Mouse (Mus musculus) heart, adult 2 months (tissue): Measurements from ENCODE around the gene Gm47955. TPM values are rescaled to one million over a fixed set of nuclear protein-coding genes. Genes with fewer than 3 reads are reported as not detected.
"Not testable (repeated sequence)": the region's sequence is repeated elsewhere in the genome, so short reads cannot be mapped to it uniquely, and the experiment has no call there.

Source experiments
- DNase-seq, 2 experiments: peaks; one replicate each; pipeline ENCODE4 v3.0.0; 2021
- H3K27ac ChIP-seq: fragments of 200-600 bp; 2 replicates; pipeline ENCODE4 v1.8.1; 2022
- H3K27me3 ChIP-seq: fragments of 200-500 bp; 2 replicates; pipeline ENCODE4 v1.6.1; 2012; ENCODE audit warnings: mild to moderate bottlenecking, low read length, inconsistent platforms, mixed read lengths; ENCODE audit not compliant: control insufficient read depth, insufficient read depth
- H3K36me3 ChIP-seq: fragments of 200-500 bp; 2 replicates; pipeline ENCODE4 v1.6.1; 2012; ENCODE audit warnings: low read length, inconsistent platforms; ENCODE audit not compliant: control insufficient read depth, insufficient read depth
- H3K4me1 ChIP-seq: fragments of 200-500 bp; 2 replicates; pipeline ENCODE4 v1.6.1; 2011; ENCODE audit warnings: low read length; ENCODE audit not compliant: control insufficient read depth, insufficient read depth
- H3K4me3 ChIP-seq: fragments of 200-600 bp; 2 replicates; pipeline ENCODE4 v1.8.1; 2022
- H3K79me2 ChIP-seq: fragments of 200-500 bp; replicated peaks from 2 replicates; pipeline ENCODE4 v1.6.1; 2012; ENCODE audit warnings: mild to moderate bottlenecking, inconsistent platforms, low read length, moderate library complexity, mixed read lengths; ENCODE audit not compliant: control insufficient read depth, insufficient read depth
- H3K9ac ChIP-seq: fragments of 200-500 bp; 2 replicates; pipeline ENCODE4 v1.6.1; 2012; ENCODE audit warnings: low read depth, mild to moderate bottlenecking, control low read depth, inconsistent platforms, low read length, mixed read lengths
- CTCF ChIP-seq: fragments of 200-600 bp; IDR thresholded peaks from 2 replicates; pipeline ENCODE4 v1.8.1; 2022; ENCODE audit warnings: antibody characterized with exemption, mild to moderate bottlenecking, moderate library complexity
- EP300 ChIP-seq: fragments of 200-500 bp; IDR thresholded peaks from 2 replicates; pipeline ENCODE4 v1.6.1; 2011; ENCODE audit warnings: low read depth, low read length, control low read depth; ENCODE audit not compliant: insufficient read depth
- POLR2A ChIP-seq: fragments of 200-500 bp; IDR thresholded peaks from 2 replicates; pipeline ENCODE4 v1.6.1; 2011; ENCODE audit warnings: mild to moderate bottlenecking, low read depth, low read length, control low read depth; ENCODE audit not compliant: insufficient read depth
- WGBS: fragments of 180-500 bp; shearing (Covaris S2); methylation state at CpG from one replicate; pipeline ENCODE4 v1.1.7; 2018; 5-methylcytosine and 5-hydroxymethylcytosine counted together
- intact Hi-C: fragments of 180-260 bp; cut with DNase I; formaldehyde crosslinking; loops from one replicate; pipeline ENCODE4 v1.15.1; 2025
- polyA plus RNA-seq: library from polyadenylated mRNA; depleted of rRNA; stranded (reverse); fragments of >200 nt; gene quantifications from 2 replicates; pipeline ENCODE4 v1.2.3, GENCODE M21; 2012
- total RNA-seq, 2 experiments: library from RNA; stranded (reverse); gene quantifications; 2 replicates each; pipeline ENCODE4 v1.2.3; 2021

Gene Gm47955
- total and polyA plus RNA-seq, 3 experiments, result not detected

GRCm38 (mm10) chr1:82987530-82988198 lies 27.6 kb downstream of the Gm47955 start:
- Histone ChIP-seq H3K4me3 (no peak overlapping the region), H3K4me1 (no peaks in the 10 kb centered on the region; the same call in 1 of the 2 replicates), H3K36me3 (no peaks in the 10 kb centered on the region), H3K79me2 (no peaks in the 10 kb centered on the region), H3K27me3 (no peaks in the 10 kb centered on the region), H3K9ac (no peak overlapping the region), H3K27ac (no peak overlapping the region)
- no peak for DNase-seq
- TF ChIP-seq POLR2A (no peak), CTCF (peak; percentile 86), EP300 (no peak)
- 20% methylated on average over 4 of the region's 4 CpGs for WGBS
- intact Hi-C loops, result loop anchor here (1.0 kb wide), 2 partner anchors 148 to 200 kb away; partner anchors contain the start of gene Agfg1

GRCm38 (mm10) chr1:82991062-82991461 lies 31.0 kb downstream of the Gm47955 start:
- Histone ChIP-seq H3K4me3 (no peak overlapping the region), H3K79me2 (no peaks in the 10 kb centered on the region), H3K27ac (no peak overlapping the region), H3K36me3 (no peaks in the 10 kb centered on the region), H3K27me3 (no peaks in the 10 kb centered on the region), H3K4me1 (no peaks in the 10 kb centered on the region; the same call in 1 of the 2 replicates), H3K9ac (no peak overlapping the region)
- TF ChIP-seq POLR2A (no peak), CTCF (no peak), EP300 (no peak)
- WGBS, result 60% methylated on average over 4 of the region's 4 CpGs
- intact Hi-C loops, result no loop called here
- no peak for DNase-seq

DNA sequence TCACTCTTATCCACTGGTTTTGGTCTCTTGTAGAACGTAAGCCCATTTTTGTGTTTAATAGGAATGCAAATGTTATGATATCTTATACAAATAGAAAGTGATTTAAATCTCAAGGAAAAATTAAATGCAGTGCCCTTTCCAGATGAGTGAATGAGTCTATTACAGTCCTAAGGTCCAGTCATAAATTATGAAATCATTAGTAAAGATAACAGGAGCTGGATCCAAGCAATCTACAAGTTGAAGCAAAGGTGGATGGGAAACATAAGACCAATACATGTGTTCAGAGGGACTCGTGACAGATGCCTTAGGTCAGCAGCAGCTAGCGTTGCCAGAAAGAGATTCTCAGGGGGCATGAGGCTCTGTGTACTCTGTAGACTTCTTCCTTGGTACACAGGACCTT lies 31.5 kb downstream of the Gm47955 start:
- DNase-seq, result no peak
- Histone ChIP-seq H3K27ac (no peak overlapping the region), H3K9ac (no peak overlapping the region), H3K4me1 (no peaks in the 10 kb centered on the region; the same call in 1 of the 2 replicates), H3K79me2 (no peaks in the 10 kb centered on the region), H3K27me3 (no peaks in the 10 kb centered on the region), H3K36me3 (no peaks in the 10 kb centered on the region), H3K4me3 (no peak overlapping the region)
- TF ChIP-seq EP300 (no peak), CTCF (no peak), POLR2A (no peak)
- 81% methylated on average over 3 of the region's 3 CpGs for WGBS
- intact Hi-C loops, result no loop called here

DNA sequence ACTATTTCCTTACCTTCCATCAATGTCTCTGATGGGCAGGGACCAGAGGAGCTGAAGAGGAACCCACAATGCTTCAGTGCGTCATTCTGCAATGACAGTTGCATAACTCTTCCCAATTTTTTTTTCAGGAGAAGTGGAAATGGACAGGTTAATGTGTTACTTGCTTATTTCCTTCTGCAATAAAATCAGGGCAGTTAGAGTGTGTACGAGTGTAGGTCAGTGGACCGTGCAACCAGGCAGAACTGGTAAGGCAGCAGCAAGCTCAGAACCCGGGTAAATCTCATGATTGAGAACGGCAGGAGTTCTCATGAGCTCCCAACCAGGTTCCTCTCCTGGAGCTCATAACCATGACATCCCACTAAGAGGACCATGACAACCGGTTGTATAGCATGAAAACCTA lies 32.0 kb downstream of the Gm47955 start:
- Histone ChIP-seq H3K4me3 (no peak overlapping the region), H3K27ac (no peak overlapping the region), H3K9ac (no peak overlapping the region), H3K27me3 (no peaks in the 10 kb centered on the region), H3K36me3 (no peaks in the 10 kb centered on the region), H3K4me1 (no peaks in the 10 kb centered on the region; the same call in 1 of the 2 replicates), H3K79me2 (no peaks in the 10 kb centered on the region)
- intact Hi-C loops, result no loop called here
- DNase-seq, result no peak
- TF ChIP-seq POLR2A (no peak), CTCF (no peak), EP300 (no peak)
- 91% methylated on average over 6 of the region's 6 CpGs for WGBS

GRCm38 (mm10) chr1:82993947-82994346 lies 33.9 kb downstream of the Gm47955 start:
- no peak for TF ChIP-seq POLR2A
- TF ChIP-seq EP300, result no peak
- no peak for TF ChIP-seq CTCF
- 86% methylated on average over 3 of the region's 3 CpGs for WGBS
- no peak overlapping the region for H3K9ac ChIP-seq

GRCm38 (mm10) chr1:83000306-83000705 lies 40.2 kb downstream of the Gm47955 start, which contains the start of gene Gm47959:
Gene Gm47959 (plus strand): TSS chr1:83000548.
- H3K79me2 ChIP-seq, intact Hi-C loops, H3K27me3 ChIP-seq, H3K4me1 ChIP-seq, H3K36me3 ChIP-seq, H3K4me3 ChIP-seq, H3K9ac ChIP-seq, H3K27ac ChIP-seq, DNase-seq: not testable (repeated sequence)
- 95% methylated on average over 9 of the region's 9 CpGs for WGBS

More at GRCm38 (mm10) chr1:82993947-82994346, 33.9 kb downstream of the Gm47955 start:
- intact Hi-C loops, result no loop called here
- Histone ChIP-seq H3K4me3 (no peak overlapping the region), H3K36me3 (no peaks in the 10 kb centered on the region), H3K4me1 (no peaks in the 10 kb centered on the region), H3K79me2 (no peaks in the 10 kb centered on the region), H3K27ac (no peak overlapping the region), H3K27me3 (no peaks in the 10 kb centered on the region)
- no peak for DNase-seq
